Mouse (Mus musculus): ENCODE data around the gene Abcf3.

The Abcf3 gene

DNA sequence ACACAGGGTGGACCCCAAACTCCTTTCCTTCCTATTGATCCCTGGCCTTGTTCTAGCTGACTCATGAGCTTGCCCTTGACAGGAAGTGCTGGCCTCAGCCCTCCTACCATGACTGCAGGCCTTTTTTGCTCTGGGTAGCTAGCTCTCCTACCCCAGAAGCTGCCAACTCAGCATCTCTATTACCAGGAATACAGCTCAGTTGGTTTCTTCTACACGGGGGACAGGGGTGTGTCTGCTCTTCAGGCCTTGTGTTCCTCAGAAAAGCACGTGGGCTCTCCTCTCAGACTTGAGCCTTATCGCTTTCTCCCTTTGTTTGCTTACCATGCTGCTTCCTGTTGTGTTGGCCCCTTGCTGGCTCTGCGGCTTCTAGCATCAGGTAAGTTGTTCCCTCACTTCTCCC lies 7.9 kb upstream of the Abcf3 start:
- DNase-seq (ENCODE audit: low read depth, low spot score) = peak; percentile 82

- DNase-seq (ENCODE audit: low read depth, low spot score) = no peak
These were observed 2.7 kb upstream of the Abcf3 start for GRCm38 (mm10) chr16:20545696-20546095.

DNA sequence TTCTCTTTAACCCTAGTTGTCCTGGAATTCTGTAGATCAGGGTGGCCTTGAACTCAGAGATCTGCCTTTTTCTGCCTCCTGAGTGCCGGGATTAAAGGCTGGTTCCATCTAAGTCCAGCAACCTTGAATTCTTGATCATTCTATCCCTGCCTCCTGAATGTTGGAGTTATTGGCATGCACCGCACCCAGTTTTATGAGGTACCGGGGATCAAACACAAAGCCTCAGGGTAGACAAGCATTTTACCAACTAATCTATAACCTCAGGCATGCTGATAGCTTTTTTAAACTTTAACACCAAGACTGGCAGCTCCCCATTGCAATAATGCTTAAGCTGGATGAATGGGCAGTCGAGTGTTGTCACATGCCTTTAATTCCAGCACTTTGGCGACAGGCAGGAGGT lies 954 bp upstream of the Abcf3 start:
- DNase-seq (ENCODE audit: low read depth, low spot score) = peak; percentile 50

DNA sequence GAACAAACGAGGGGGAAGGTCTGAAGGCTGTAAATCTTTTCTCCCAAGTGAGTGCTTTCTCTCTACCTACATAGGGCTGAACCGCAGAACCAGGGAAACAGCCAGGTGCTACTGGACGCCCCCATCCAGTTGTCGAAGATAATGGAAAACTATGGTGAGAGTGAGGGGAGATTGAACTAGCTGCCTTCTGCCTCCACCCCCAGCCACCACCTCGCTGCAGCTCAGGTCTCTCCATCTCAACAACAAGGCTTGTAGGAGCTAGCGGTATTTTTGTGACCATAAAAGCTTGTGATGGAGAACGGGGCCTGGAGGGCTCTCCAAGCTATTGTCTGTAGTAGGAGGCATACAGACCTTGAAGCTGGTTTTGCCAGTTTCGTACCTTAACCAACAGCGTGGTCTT lies 784 bp downstream of the Abcf3 start:
- no peak for DNase-seq (ENCODE audit: low read depth, low spot score)

DNA sequence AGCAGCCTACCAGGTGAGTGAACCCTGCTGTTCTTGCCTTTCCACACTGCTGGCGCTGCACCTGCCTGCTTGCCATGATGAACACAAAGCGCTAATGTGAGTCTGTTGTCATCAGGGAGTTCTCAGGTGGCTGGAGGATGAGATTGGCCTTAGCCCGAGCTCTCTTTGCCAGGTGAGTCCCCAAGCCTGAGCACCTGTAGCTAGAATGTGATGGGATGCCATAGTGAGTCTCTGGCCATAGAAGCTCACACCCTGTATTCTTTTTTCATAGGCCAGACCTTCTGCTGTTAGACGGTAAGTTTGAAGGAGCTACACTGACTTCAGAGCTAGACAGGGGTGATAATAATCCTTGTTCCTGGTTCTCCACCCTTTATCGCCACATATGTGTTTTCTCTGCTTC lies 3.3 kb downstream of the Abcf3 start:
- no peak for DNase-seq (ENCODE audit: low read depth, low spot score)

DNA sequence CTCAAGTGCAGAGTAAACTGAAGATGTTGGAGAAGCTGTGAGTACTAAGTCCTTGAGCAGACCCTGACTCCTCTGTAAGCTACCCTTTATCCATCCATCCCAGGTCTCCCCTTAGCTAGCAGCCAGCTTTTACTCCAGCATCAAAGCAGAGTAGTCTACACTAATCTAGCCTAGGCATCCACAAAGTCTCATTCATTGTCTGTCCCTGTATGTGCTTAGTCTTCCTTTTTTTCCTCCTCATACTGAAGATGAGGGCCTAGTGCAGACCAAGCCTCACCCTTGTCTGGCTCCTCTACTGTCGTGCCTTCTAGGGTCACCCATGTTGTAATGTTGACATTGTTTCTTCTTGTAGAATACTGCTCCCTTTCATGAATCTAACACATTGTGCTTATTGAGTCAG lies 4.2 kb downstream of the Abcf3 start:
- DNase-seq (ENCODE audit: low read depth, low spot score) = no peak

DNA sequence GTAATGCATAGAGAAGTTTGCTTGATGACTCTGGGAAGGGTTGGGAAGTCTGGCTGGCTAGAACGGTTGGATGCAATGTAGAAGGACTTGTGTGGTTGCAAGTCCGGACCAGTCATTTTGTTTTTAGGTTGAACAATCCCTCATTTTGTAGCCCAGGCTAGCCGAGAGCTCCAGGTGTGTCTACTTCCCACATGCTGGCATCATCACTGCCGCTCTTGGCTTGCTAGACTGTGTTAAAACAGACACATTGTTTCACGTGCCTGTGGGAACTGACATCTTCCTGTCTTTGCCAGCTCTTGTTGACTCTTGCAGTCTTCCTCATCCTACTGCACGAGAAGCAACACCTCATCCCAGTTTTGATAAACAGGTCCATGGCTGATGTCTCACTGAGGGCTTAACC lies 6.6 kb downstream of the Abcf3 start:
- DNase-seq (ENCODE audit: low read depth, low spot score) = no peak

GRCm38 (mm10) chr16:20557381-20557780 lies 9.0 kb downstream of the Abcf3 start:
- peak; percentile 67 for DNase-seq (ENCODE audit: low read depth, low spot score)

GRCm38 (mm10) chr16:20565075-20565474 lies 16.7 kb downstream of the Abcf3 start:
- DNase-seq (ENCODE audit: low read depth, low spot score) = no peak

GRCm38 (mm10) chr16:20589366-20589938 lies 41.1 kb downstream of the Abcf3 start, which contains the start of gene Vwa5b2:
TSS of gene Vwa5b2 (plus strand) at chr16:20589471.
- peak; percentile 37 for DNase-seq (ENCODE audit: low read depth, low spot score)

GRCm38 (mm10) chr16:20589939-20590679 lies 41.7 kb downstream of the Abcf3 start:
- peak; percentile 57 for DNase-seq (ENCODE audit: low read depth, low spot score)

GRCm38 (mm10) chr16:20590680-20591038 lies 42.3 kb downstream of the Abcf3 start:
- no peak for DNase-seq (ENCODE audit: low read depth, low spot score)

GRCm38 (mm10) chr16:20591076-20591705 lies 42.8 kb downstream of the Abcf3 start:
- no peak for DNase-seq (ENCODE audit: low read depth, low spot score)

DNA sequence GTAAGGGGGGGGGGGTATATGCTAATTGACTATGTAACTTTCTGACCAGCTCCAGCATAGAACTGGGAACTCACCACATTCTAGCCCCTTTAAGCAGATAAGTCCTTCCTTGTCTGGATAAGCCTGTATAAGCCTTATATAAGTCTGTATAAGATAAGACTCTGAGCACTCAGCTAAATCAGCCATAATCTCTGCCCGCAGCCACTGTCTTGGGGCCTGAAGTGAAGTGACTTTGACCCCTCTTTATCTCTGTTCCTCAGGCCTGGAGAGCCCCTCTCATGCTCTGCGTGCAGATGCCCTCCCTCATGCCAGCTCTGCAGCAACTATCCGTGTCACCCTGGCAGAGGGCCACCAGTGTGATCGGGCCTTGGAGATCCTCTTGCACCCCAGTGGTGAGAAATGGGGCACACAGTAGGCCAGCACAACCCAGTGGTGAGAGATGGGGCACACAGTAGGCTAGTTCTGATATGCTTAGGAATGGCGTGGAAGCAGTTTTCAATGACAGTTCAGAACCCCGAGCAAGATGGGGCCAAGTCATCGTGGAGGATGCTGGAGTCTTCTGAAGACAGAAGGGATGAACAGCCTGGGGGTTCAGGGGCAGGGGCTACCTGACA lies 46.8 kb downstream of the Abcf3 start:
- DNase-seq (ENCODE audit: low read depth, low spot score) = no peak

DNA sequence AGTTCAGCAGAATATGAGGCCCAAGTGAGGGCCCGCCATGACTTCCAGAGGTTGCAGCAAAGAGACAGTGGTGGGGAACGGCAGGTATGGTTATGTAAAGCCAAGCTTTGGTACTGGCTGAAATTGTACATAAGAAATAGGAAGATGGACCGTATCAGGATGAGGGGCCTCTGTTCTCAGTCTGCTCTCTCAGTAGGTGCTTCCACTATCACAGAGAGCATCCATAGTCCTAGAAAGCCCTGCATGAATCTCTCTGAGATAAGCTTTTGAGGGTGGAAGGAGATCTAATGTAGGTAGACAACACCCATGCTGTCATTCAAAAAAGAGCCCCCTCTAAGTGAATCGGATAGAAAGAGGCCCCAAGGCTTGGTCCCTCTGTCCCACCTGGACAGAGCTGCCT lies 47.4 kb downstream of the Abcf3 start:
- DNase-seq (ENCODE audit: low read depth, low spot score) = no peak

DNA sequence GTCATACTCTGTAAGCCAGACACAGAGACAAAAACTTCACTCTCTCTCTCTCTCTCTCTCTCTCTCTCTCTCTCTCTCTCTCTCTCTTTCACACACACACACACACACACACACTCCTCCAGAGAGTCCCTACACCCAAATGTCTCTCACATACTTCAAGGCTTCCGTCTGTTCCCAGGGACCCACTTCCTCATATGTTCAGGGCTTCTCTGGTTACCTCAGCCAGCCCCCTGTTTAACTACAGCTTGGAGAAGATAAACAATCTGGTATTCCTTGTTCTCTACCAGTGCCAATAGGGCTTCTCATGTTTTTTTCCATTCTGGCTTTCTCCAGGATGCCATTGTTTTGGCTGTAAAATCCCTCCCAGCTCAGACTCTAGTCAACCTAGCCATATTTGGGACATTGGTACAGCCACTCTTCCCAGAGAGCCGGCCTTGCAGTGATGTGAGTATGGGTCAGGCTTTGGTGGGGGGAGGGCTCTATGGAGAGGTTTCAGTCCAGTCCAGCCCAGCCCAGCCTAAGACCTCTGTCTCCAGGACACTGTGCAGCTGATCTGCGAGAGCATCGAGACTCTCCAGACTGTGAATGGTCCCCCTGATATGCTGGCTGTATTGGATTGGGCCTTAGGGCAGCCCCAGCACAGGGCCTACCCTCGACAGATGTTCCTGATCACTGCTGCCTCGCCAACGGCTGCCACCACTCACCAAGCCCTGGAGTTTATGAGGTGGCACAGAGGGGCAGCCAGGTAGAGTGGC lies 48.5 kb downstream of the Abcf3 start:
- DNase-seq (ENCODE audit: low read depth, low spot score) = no peak

- no peak for DNase-seq (ENCODE audit: low read depth, low spot score)
These were observed 52.1 kb downstream of the Abcf3 start for GRCm38 (mm10) chr16:20600511-20600910.

GRCm38 (mm10) chr16:20604705-20605104 lies 56.3 kb downstream of the Abcf3 start:
- no peak for DNase-seq (ENCODE audit: low read depth, low spot score)

DNA sequence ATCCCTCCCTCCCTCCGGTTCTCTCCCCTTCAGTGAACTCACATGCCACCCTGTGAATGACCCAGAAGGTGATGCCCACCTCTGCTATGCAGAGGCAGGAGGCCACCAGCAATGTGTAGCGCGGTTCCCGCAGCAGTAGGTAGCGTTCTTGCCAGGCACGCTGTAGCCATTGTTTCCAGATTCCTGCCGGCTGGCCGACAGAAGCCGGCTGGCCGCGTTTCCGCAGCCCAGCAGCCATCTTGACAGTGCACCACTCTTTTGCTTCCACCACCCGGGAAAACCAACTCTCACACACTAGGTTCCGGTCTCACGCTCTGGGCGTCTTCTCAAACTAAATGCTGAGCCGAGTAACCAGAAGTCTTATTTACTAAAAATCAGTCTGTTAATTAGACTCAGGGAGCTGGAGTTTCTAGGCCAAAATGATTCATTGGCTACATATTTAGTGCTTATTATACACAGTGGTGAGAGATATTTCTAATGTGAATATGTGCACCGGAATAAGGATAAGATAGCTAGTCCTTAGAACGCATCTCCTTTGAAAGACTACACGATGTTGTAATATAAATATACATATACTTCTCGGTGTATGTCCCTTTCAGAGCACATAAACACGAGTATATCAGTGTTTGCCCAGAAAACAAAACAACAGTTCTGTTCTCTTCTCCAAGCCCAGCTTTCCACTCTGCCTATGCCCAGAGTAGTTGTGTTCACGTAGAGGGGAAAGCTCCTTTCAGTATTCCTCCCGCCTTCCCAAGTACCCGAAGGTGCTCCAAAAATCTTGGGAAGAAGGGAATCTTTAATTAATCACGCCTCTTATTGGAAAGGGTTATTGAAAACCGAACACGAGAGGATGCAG lies 62.4 kb downstream of the Abcf3 start:
- peak; percentile 93 for DNase-seq (ENCODE audit: low read depth, low spot score)
